Mouse (Mus musculus): ENCODE measurements around the gene Aifm2.

The Aifm2 gene

DNA sequence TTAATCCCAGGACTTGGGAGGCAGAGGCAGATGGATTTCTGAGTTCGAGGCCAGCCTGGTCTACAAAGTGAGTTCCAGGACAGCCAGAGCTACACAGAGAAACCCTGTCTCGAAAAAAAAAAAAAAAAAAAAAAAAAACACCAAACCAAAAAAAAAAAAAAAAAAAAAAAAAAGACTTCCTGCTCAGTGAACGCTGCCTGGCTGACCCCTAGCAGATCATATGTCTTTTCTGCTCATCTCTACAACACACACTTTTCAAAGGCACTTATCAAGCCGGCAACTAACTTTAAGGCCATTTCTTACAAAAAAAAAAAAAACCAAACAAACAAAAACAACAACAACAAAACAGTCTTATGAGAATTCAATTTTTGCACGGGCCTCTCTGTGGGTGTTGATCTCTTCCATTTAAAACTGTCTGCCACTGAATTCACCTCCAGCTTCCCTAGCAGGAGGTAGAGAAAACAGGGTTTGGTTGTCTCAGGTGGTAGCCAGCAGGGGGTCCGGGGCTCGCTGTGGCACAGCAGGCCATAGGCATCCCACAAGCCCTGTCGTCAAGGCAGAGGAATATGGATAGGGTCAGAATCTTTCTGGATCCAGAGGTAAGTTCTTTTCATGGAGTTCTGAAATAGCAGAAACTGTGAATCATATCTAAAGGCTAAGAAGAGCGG is 66.5 kb downstream of the Aifm2 start:
- DNase-seq = no peak

GRCm38 (mm10) chr10:61782799-61783611 is 67.9 kb downstream of the Aifm2 start:
- peak; percentile 26 for DNase-seq

DNA sequence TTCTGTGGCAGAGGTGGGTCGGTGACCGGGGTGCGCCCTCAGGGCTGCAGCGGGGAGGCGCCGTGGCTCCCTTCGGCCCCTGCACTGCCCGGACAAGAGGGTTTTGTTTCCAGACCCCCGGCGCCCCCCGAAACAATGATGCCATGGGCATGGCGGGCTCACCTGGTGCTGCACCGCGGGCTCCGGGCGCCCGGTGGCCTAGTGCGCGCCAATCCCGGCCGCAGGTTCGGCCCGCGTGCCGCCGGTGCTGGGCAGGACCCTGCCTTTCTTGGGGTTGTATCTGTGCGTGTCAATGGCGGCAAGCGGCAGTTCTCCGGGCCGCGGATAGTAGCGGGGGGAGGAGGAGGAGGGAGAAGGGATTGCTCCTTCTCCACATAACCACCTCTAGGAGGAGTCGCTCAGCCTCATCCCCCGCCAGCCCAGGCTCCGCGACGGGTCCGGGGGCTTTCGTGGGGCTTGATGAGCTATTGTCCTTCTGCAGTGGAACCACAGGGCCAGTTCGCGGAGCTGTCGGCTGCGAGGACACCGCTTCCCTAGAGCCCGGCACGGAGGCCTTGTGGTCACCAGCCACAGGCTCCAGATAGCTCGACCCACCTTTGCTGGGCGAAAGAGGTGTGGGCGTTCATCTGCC is 68.7 kb downstream of the Aifm2 start, which contains the start of gene H2afy2:
Gene H2afy2, minus strand, starts transcription at position 527 of the 631 bp plus-strand sequence.
- DNase-seq = peak; percentile 10

GRCm38 (mm10) chr10:61784414-61784813 is 69.4 kb downstream of the Aifm2 start:
- no peak for DNase-seq

GRCm38 (mm10) chr10:61787541-61788313 is 72.7 kb downstream of the Aifm2 start:
- no peak for DNase-seq

- DNase-seq = no peak
These were observed 73.4 kb downstream of the Aifm2 start for GRCm38 (mm10) chr10:61788499-61788898.
